Mouse (Mus musculus) urinary bladder, postnatal 25 days (tissue): ENCODE data around the gene Dnaaf1.
A peak's percentile ranks its signal among the peaks of the same experiment; 100 is the strongest.

Experiments
- DNase-seq: peaks from one replicate; pipeline ENCODE4 v3.0.0; 2022; ENCODE audit warnings: low spot score

The Dnaaf1 gene

GRCm38 (mm10) chr8:119571135-119571534 is 3.9 kb upstream of the Dnaaf1 start:
- DNase-seq: no peak

- no peak for DNase-seq
Measured at GRCm38 (mm10) chr8:119572411-119572810, 2.6 kb upstream of the Dnaaf1 start.

GRCm38 (mm10) chr8:119575366-119575726 is 311 bp downstream of the Dnaaf1 start:
- DNase-seq: no peak

GRCm38 (mm10) chr8:119579096-119579495 is 4.1 kb downstream of the Dnaaf1 start:
- no peak for DNase-seq

- no peak for DNase-seq
Measured at GRCm38 (mm10) chr8:119580441-119581161, 5.6 kb downstream of the Dnaaf1 start.

DNA sequence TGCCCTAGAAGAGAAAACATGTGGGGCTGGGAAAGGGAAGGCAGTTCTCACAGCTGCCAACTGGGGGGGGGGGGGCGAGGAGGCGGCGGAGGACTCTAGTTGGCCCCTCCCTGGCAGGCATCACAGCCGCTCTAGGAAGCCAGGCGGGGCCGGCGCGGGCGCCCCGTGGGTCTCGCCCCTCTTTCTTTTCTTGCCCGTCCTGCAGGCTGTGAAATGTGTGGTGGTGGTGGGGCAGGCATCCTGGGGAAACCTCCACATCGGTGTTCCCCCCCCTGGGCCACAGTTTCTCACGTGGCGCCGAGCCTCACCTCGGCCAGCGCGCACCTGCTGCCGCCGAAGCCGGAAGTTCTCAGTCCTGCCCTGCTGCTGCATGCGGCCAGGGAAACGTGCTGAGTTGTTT is 10.9 kb downstream of the Dnaaf1 start:
- DNase-seq: no peak

GRCm38 (mm10) chr8:119588321-119588720 is 13.3 kb downstream of the Dnaaf1 start:
- DNase-seq: no peak

GRCm38 (mm10) chr8:119588844-119589243 is 13.8 kb downstream of the Dnaaf1 start:
- no peak for DNase-seq

DNA sequence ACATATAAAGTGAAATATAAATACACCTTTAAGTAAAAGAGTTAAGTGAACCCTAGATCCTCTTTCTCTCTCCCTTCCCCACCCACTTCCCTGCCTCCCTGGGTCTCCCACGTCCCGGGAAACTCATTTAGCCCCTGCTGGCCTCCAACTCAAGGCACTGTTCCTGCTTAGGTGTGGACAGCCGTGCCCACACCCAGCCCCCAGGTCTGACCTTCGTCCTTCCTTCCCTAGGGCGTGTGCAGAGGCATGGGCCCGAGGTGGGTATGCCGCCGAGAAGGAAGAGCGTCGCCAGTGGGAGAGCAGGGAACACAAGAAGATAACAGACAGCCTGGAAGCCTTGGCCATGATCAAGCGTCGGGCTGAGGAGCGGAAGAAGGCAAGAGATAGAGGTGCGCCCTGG is 15.3 kb downstream of the Dnaaf1 start:
- DNase-seq: no peak

GRCm38 (mm10) chr8:119591456-119591855 is 16.4 kb downstream of the Dnaaf1 start:
- no peak for DNase-seq

- DNase-seq: no peak
Measured at GRCm38 (mm10) chr8:119603771-119604170, 28.7 kb downstream of the Dnaaf1 start.

DNA sequence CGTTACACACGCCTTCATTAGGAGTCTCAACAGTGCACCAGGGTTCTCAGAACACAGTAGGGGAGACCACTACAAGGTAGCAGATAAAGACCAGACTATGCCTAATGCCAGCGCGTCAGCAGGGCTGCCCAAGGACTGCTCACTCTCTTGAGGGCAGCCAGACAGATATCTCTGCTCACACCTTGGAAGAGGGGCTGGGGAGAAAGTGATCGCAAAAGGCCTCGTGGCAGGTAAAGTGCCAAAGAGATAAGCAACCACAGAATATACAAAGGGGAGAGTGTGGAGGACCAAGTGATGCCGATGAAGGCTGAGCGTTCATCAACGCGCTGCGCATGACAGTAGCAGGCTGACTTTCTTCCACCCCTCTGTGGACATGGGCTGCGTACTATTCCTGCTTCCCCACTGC is 29.4 kb downstream of the Dnaaf1 start:
- DNase-seq: no peak

DNA sequence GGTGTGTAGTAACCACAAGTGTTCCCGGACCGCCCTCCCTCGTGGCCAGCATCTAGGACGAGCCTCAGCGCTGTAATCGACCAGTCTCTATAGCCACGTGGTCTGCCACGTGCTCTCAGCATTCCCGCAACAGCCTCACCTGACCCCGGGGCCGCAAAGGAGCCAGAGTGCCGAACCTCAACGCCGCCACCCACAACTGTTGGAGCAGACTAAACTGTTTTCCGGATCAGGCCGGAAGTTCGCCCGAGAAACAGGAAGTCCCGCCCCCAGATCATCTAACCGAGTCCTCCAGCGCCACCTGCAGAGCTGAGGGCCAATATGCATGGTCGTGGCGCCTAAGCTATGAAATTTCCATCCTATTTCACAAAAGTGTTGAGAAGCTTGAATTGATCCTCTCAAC is 30.0 kb downstream of the Dnaaf1 start, which contains the start of gene Taf1c:
Gene Taf1c (minus strand): TSS at position 227 of the 400 bp plus-strand sequence.
- DNase-seq: peak; percentile 95

- DNase-seq: no peak
Measured at GRCm38 (mm10) chr8:119606224-119606623, 31.2 kb downstream of the Dnaaf1 start.

GRCm38 (mm10) chr8:119612471-119612870 is 37.4 kb downstream of the Dnaaf1 start, which contains the start of gene Adad2:
Gene Adad2 (plus strand): TSS chr8:119612747.
- no peak for DNase-seq

DNA sequence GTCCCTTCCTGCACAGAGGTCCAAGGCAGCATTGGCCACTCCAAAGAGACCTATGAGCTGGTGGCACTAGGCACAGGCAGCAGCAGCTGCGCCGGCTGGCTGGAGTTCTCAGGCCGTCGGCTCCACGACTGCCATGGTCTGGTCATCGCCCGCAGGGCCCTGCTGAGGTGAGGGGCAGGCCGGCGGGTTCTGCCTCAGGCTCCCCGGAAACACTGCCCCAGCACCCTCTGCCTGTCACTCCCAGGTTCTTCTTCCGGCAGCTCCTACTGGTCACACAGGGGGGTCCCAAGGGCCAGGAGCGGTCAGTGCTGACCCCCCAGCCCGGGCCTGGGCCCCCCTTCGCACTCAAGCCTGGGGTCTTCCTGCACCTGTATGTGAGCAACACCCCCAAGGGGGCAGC is 40.1 kb downstream of the Dnaaf1 start:
- DNase-seq: no peak

- DNase-seq: no peak
Measured at GRCm38 (mm10) chr8:119616358-119616757, 41.3 kb downstream of the Dnaaf1 start.

DNA sequence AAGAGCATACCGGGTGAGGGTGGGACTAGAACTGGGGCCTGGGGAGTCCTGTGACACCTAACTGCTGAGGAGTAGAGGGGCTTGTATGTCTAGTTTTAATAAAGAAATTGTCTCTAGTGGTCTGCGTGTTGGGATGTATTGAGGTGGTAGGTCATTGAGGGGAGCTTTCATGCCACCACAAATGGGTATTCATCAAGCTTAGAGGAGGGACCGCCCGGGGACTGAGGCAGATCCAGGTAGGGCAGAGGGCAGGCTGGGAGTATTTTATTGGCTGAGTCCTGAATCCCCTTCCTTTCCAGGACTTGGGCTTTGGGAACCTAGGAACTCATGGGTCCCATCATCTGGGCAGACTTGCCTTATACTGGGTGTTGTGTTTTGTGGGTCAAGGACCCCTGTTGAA is 41.8 kb downstream of the Dnaaf1 start:
- DNase-seq: no peak

DNA sequence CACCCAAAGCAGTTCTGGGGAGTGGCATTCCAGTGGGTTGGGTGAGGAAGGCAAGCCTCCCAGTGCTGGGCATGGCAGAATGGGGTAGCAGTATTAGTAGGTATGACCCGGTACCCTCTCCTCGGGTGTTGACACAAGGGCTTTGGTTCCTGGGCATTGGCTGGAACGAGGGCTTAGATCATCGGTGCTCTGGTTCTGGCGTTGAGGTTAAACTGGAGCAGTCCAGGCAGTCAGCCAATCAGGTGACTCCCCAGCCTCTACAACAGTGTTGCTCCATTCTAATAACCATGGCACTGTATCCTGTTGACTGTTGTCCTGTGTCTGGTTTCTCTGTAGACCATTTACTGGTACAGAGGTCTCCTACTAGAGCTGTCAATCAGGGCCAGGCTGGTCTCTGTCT is 42.6 kb downstream of the Dnaaf1 start:
- no peak for DNase-seq

- DNase-seq: no peak
Measured at GRCm38 (mm10) chr8:119618887-119619286, 43.9 kb downstream of the Dnaaf1 start.

DNA sequence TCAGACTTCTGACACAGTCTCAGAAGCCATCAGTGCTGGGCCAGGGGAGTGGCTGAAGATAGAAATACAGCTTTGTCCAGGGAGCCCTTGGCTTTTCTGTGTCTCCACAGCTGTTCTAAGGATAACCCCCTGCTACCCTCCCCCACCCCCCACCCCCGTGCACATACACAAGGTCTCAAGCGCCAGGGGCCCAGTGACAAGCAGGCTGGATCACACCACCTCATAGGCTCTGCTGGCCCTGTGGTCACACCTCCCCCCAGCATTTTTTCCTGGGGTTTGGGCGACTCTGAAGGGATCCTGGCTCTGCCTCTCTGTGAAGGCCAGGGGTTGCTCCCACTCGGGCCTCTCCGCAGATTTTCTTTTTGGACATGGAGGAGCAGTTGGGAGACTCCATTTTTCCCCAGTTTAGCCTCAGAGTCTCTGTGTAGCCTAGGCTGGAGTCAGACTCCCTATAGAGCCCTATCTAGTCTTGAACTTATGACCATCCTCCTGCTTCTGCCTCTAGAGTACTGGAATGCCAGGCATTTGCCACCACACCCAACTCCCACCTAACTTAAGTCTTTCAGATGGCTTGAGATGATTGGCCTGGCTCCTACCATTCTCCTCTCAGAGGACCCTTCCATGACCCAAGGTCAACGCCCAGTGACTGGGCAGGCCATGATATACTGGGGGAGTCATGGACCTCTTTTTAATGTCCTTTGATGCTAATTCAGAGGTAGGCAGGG is 45.2 kb downstream of the Dnaaf1 start:
- no peak for DNase-seq

GRCm38 (mm10) chr8:119620848-119621465 is 45.9 kb downstream of the Dnaaf1 start:
- DNase-seq: no peak

DNA sequence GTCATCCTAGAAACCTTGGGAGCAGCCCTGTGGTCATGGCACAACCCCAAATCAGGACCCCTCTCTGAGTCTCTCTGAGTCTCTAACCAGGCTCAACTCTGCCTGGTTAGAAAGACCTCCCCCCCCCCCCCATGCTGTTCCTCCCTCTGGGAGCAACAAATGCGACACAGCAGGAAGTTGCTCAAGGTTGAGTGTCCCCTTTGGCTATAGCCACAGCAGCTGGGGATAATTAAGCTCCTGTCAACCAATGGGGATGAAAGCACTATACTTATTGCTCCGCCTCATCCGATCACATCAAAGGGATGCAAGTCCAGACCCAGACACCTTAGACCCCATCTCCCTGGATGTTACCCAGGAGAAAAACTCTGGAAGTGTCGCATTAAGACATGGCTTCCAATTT is 47.5 kb downstream of the Dnaaf1 start:
- DNase-seq: no peak
